Mouse (Mus musculus) stomach, postnatal 0 days (tissue): Measurements from ENCODE around the gene Tmie.

Experiments
- CTCF ChIP-seq: IDR thresholded peaks from 2 replicates; pipeline ENCODE4 v1.5.1; 2016; ENCODE audit warnings: antibody characterized with exemption, low read depth, mild to moderate bottlenecking, moderate library complexity
- EP300 ChIP-seq: optimal IDR thresholded peaks from 2 replicates; pipeline ENCODE3; 2016; ENCODE audit warnings: antibody characterized with exemption

- no peak for TF ChIP-seq CTCF
- no peak for TF ChIP-seq EP300
Observed at GRCm38 (mm10) chr9:110901204-110901603, 21.3 kb upstream of the Tmie start.
